Mouse (Mus musculus): Measurements from ENCODE around the gene Dgkh. TPM values are rescaled to one million over a fixed set of nuclear protein-coding genes. Genes with fewer than 3 reads are reported as not detected.
A peak's percentile ranks its signal among the peaks of the same experiment; 100 is the strongest.
"Not testable (repeated sequence)": the region's sequence is repeated elsewhere in the genome, so short reads cannot be mapped to it uniquely, and the experiment has no call there.

Gene Dgkh
- 1 to 10 TPM; 1.3 to 2.6 (median 1.9) TPM for total RNA-seq (2022)

- DNase-seq (ENCODE audit: low spot score in 2 of 2): peak; percentile 84
Observed at GRCm38 (mm10) chr14:78732617-78733312, at the start of gene Dgkh. Dgkh (minus strand) TSS chr14:78732776.

DNA sequence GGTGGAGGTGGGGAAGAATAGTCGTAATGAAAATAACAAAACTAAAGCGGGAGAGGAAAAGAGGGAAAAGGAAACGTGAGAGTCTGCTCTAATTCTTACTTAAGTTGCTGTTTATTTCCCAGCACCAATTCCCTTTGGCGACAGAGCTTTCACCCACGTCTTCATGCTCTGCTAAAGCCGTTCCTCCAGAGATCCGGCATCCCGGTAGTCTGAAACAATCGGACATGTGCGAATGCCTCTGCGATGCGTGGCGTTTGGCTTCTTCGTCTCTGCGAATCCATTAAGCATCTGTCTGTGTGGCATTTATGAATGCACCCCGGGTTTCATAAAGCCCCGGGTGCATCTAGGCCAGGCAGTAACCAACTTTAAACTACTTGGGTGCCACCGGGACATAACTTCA, 44.6 kb upstream of the Dgkh start:
- no peak for DNase-seq (ENCODE audit: low spot score in 2 of 2)

- no peak for DNase-seq (ENCODE audit: low spot score in 2 of 2)
Observed at GRCm38 (mm10) chr14:78776659-78777058, 44.1 kb upstream of the Dgkh start.

DNA sequence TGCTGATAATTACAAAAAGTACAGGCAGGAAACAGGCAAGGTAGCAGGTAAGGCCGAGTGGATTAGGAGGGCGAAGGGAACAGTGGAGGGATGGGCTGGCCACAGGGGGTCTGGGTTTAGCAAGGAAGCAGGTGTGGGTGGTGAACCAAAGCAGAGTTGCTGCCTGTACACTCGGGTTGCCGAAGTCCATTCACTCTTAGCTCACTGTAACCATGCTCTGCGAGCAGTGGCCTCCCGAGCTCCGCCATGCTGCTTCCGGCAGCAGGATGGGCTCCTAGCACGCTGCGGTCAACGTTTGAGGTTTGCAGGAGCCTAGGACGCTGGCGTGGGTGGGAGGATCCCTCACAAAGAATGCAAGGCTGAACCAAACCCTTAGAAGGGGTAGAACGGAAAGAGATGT, 43.1 kb upstream of the Dgkh start:
- DNase-seq (ENCODE audit: low spot score in 2 of 2): no peak

- DNase-seq (ENCODE audit: low spot score in 2 of 2): no peak
Observed at GRCm38 (mm10) chr14:78775226-78775625, 42.6 kb upstream of the Dgkh start.

GRCm38 (mm10) chr14:78770457-78770856, 37.9 kb upstream of the Dgkh start:
- no peak for DNase-seq (ENCODE audit: low spot score in 2 of 2)

DNA sequence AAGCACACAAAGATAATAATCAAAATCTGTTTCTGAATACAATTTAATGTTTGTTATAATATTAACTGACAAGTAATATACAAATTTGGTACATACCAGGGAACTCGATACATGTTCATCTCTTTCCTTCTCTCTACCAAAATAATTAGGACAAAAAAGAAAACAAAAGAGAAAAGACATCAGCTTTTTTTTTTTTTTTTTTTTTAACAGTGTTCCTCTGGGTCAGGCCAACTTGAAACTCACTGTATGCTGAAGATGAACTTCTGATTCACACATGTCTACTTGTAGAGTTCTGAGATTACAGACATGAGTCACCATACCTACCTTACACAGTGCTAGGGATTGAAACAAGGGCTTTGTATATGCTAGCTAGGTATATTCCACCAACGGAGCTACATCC, 28.5 kb upstream of the Dgkh start:
- DNase-seq (ENCODE audit: low spot score in 2 of 2): no peak

DNA sequence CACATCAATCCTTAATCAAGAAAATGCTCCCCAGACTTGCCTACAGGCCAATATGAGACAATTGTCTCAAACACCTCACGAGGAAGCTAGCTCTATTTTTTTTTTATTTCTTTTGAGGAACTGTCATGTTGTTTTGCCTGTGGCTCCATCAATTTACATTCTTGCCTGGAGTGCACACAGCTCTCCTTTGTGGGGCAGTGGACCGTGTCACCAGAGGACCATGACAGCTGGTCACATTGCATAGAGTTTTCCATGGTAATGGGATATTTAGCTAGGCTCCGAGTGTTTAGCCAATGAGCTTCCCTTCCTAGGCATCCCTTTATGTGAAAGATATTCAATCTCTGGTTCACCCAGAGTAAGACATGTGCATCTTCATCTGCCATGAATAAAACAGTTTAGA, 26.9 kb upstream of the Dgkh start:
- DNase-seq (ENCODE audit: low spot score in 2 of 2): no peak

- no peak for DNase-seq (ENCODE audit: low spot score in 2 of 2)
Observed at GRCm38 (mm10) chr14:78755316-78755715, 22.7 kb upstream of the Dgkh start.

- DNase-seq (ENCODE audit: low spot score in 2 of 2): no peak
Observed at GRCm38 (mm10) chr14:78748692-78749091, 16.1 kb upstream of the Dgkh start.

DNA sequence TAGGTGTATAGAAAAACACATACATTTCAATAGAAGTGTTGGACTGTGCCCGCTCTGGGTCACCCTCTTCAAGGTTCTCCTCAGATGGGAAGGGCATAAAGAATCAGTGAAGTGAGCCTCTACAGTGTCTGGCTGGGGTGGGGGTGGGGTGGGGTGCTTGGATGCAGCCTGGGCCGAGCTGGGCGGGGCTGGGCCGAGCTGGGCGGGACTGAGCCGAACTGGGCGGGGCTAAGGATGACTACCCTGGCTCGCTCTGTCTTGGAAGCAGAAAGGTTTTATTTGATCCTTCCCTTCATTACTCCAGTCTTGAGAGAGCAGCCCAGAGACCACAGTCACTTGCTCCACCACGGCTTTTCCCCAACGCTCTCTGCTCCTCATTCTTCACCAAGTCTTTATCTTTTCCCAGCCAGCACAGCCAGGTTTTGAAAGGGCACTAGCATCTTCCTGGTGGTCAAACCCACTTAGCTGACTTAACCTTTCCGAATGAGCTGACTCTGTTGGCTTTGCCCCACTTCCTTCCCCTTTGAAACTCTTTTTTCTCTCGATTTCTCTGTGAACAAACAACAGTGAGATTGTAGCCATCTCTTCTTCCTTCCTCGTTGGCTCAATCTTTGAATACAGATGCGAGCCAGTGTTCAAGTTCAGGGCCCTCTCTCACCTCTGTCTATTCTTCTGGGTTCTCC, 15.5 kb upstream of the Dgkh start:
- DNase-seq (ENCODE audit: low spot score in 2 of 2): no peak

DNA sequence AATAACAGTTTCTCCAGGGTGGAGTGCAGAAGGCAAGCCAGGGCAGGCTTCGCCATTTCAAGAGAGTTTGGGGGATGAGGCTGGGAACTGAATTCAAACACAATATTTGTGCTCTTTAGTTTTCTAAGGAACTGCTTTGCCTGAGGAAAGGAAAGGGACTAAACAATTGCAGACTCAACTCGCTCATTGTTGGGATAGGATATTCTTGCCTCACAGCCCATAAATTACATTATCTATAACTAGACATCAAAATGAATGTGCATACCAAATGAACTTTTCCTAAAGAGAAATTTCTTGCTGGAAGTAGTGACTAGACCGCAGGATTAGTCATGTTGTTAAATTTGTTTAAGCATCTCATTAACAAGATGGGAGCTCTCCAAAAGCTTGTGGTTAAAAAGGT, 14.9 kb upstream of the Dgkh start:
- DNase-seq (ENCODE audit: low spot score in 2 of 2): no peak

GRCm38 (mm10) chr14:78734605-78735004, 2.0 kb upstream of the Dgkh start:
- no peak for DNase-seq (ENCODE audit: low spot score in 2 of 2)

- not testable (repeated sequence) for DNase-seq (ENCODE audit: low spot score in 2 of 2)
Observed at GRCm38 (mm10) chr14:78734203-78734602, 1.6 kb upstream of the Dgkh start.

DNA sequence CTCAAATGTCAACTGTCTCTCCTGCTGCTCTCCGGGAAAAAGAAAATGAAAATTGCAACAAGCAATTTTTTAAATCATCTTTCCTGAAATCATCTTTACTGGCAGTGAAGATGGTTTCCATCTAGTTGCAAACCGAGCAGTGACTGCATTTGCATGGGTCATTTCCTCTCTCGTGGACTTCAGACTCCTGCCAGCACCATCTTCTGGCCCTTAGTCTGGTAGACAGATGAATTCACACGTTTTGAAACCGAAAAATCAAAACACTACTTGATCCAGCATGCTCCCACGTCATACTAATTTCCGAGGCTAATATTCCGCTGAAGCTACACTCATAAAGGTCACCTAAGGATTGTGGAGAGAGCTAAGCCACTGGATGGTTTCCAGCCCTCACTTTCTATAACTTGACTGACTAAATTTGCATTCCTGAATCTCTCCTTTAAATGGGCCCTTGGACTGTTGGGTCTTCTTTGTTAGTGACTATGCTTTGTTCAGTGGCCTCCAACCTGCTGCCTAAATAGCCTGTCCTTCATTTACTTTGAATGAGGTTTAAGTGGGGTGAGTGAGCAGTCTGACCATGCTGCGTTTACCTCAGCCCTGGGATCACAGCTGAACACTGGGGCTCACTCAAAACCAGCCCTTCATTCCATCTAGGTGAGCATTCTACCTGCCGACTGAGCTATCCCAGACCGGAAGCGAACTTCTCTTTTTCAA, 945 bp upstream of the Dgkh start:
- no peak for DNase-seq (ENCODE audit: low spot score in 2 of 2)

DNA sequence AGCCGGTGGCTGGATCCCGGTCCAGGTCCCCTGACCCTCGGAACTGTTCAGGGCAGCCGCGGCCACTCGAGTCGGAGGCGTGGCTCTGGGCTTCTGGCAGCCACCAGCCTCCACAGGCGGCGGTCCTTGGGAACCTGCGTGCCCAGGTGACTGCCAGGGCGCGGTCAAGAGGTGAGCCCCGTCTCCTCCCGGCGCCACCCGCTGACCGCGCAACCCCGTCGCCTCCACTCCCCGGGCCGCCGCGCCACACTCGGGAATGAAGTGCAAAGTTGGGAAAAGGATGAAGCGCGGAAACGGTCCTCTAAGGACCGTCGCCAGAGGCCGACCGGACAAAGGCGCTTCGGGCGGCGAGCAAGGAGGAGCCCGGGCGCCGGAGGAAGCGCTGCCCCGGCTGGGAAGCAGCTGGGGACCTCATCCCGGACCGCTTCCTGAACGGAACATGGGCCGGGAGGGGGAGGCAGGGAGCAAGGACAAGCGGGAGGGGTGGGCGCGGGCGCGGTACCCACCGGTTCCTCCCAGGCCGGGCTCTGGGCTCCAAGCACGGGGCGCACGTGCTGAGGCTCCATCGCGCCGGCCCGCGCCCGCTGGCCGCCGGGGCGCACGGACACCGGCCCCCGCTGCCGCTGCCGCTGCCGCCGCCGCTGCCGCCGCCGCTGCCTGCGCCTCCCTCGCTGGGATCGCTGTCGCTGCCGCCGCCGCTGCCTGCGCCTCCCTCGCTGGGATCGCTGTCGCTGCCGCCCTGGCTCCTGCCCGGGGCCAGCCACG, 542 bp downstream of the Dgkh start:
- DNase-seq (ENCODE audit: low spot score in 2 of 2): peak in 1 of 2 experiments; percentile 8

DNA sequence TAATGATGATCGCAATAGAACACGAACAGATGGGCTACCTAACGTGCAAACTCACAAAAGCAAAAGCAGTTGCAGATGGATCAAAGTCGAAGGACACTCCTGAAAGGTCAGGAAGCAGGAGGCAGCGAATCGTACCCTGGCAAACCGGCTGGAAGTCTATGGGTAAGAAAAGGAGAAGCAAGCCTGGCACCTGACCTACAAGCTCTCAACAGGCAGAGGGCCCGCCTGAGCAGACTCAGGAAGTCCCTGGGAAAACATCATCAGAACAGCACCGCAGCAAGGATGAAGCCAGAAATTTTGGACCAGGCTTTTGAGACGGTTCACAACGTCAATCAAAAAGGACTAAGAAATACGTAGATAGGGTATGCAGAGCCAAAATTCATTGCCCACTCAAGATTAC, 1.3 kb downstream of the Dgkh start:
- no peak for DNase-seq (ENCODE audit: low spot score in 2 of 2)

DNA sequence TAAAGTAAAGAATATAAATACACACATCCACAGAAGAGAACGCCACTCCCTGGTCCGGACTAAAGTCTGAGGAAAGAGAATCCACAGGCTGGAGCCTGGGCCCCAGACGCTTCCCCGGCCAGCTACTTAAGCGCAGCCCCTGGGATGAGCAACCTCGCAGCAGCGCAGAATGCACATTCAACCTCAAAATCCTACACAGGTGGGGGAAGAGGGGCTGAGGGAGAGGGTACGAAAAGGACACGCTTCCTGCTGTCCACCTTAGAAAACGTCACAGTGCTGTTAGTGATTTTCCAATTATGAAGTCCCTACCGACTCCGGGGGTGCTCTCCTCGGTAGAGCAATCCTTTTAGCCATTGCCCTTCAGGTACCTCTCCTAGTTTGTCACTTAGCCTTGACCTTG, 6.6 kb downstream of the Dgkh start:
- no peak for DNase-seq (ENCODE audit: low spot score in 2 of 2)

DNA sequence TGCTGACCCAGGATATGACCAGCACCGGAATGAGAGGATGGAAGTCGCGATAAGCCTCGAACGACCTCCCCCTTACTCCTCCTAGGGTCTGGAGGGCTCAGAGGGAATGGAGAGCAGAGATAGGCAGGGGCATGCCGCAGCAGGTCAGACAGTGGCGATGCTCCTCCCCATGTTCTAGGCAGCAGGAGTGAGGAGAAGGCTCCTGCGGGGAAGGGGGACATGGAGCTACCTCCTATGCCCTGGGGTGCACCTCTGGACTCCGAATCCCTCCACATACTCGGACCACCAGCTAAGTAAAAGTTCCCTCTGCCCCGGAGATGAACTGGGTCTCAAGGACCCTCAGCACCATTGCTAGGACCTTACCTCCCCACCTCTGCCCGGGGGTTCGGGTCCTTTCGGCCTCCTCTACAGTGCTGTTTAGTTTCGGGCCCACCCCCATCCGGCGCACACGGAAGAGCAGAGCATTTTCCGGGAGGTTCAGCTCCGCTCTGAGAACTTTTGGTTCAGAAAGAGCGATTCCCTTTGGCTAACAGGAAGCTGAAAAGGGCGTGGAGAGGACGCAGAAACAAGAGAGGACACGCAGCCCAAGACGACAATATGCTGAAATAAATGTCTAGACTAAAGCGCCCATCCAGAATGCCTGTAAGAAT, 7.1 kb downstream of the Dgkh start:
- DNase-seq (ENCODE audit: low spot score in 2 of 2): no peak

- DNase-seq (ENCODE audit: low spot score in 2 of 2): peak; percentile 6 to 18
Observed at GRCm38 (mm10) chr14:78724414-78725306, 7.9 kb downstream of the Dgkh start.

Data from gastrocnemius, adult 8-10 months (tissue).